Comparison of ENCODE assay signal across 39 mouse cellular contexts in genomic region chr6:55193171-55193570, GRCm38 (mm10). TPM values are rescaled to one million over a fixed set of nuclear protein-coding genes. Genes with fewer than 3 reads are reported as not detected.
"Had no signal": no experiment of that assay in that cellular context is flagged by ENCODE, and none has a peak within 500 bp of the region (broad histone marks: within the 10 kb centered on the region; RNA-seq: fewer than 3 reads in every experiment).

No protein-coding gene starts in this region.

- H3K4me3 ChIP-seq: limb, embryonic 10.5 days; limb, embryonic 12.5 days; limb, embryonic 13.5 days; limb, embryonic 15.5 days; liver, embryonic 13.5 days; liver, embryonic 15.5 days; lung, embryonic 15.5 days; megakaryocyte, embryonic 14.5 days; midbrain, embryonic 10.5 days; midbrain, embryonic 12.5 days; midbrain, embryonic 13.5 days; midbrain, embryonic 15.5 days; myocyte; neural tube, embryonic 12.5 days had no signal

- H3K36me3 ChIP-seq: limb, embryonic 10.5 days; limb, embryonic 12.5 days; limb, embryonic 13.5 days; limb, embryonic 15.5 days; liver, embryonic 13.5 days; liver, embryonic 15.5 days; lung, embryonic 15.5 days; midbrain, embryonic 10.5 days; midbrain, embryonic 12.5 days; midbrain, embryonic 13.5 days; midbrain, embryonic 15.5 days; neural tube, embryonic 12.5 days had no signal

- H3K27me3 ChIP-seq: limb, embryonic 12.5 days; limb, embryonic 13.5 days; limb, embryonic 15.5 days; liver, embryonic 13.5 days; liver, embryonic 15.5 days; lung, embryonic 15.5 days; midbrain, embryonic 12.5 days; midbrain, embryonic 13.5 days; midbrain, embryonic 15.5 days; neural tube, embryonic 12.5 days had no signal

- H3K4me2 ChIP-seq: limb, embryonic 12.5 days; limb, embryonic 13.5 days; limb, embryonic 15.5 days; liver, embryonic 11.5 days; liver, embryonic 13.5 days; liver, embryonic 15.5 days; lung, embryonic 14.5 days; lung, embryonic 15.5 days; midbrain, embryonic 11.5 days; midbrain, embryonic 12.5 days; midbrain, embryonic 13.5 days; midbrain, embryonic 15.5 days; neural tube, embryonic 12.5 days had no signal

- ATAC-seq: liver, postnatal 0 days; lung, postnatal 0 days; midbrain, embryonic 13.5 days; midbrain, embryonic 15.5 days; midbrain, embryonic 16.5 days had no signal

- H3K9me3 ChIP-seq: limb, embryonic 10.5 days; limb, embryonic 12.5 days; limb, embryonic 13.5 days; limb, embryonic 15.5 days; liver, embryonic 13.5 days; liver, embryonic 15.5 days; lung, embryonic 15.5 days; midbrain, embryonic 10.5 days; midbrain, embryonic 12.5 days; midbrain, embryonic 13.5 days; midbrain, embryonic 15.5 days had no signal

- DNase-seq: left cerebral cortex, postnatal 4 days; liver; liver, embryonic 13.5 days; liver, postnatal 0 days; lung, adult 18-20 months; lung, adult 2 months; lung, embryonic 14.5 days; lung, postnatal 10 days; lung, postnatal 14 days; lung, postnatal 36 days; lung, postnatal 4 days; midbrain, embryonic 14.5 days had no signal

- H3K9ac ChIP-seq: limb, embryonic 12.5 days; limb, embryonic 13.5 days; limb, embryonic 15.5 days; liver, embryonic 13.5 days; liver, embryonic 14.5 days; liver, embryonic 15.5 days; liver, postnatal 0 days; lung, embryonic 14.5 days; lung, embryonic 15.5 days; midbrain, embryonic 12.5 days; midbrain, embryonic 13.5 days; midbrain, embryonic 15.5 days; neural tube, embryonic 12.5 days had no signal

- H3K27ac ChIP-seq: limb, embryonic 10.5 days; limb, embryonic 12.5 days; limb, embryonic 13.5 days; limb, embryonic 15.5 days; liver, embryonic 13.5 days; liver, embryonic 14.5 days; liver, embryonic 15.5 days; lung, embryonic 15.5 days; macrophage; midbrain, embryonic 10.5 days; midbrain, embryonic 12.5 days; midbrain, embryonic 13.5 days; midbrain, embryonic 15.5 days; neural tube, embryonic 12.5 days had no signal

- H3K4me1 ChIP-seq: limb, embryonic 10.5 days; limb, embryonic 12.5 days; limb, embryonic 13.5 days; limb, embryonic 15.5 days; liver, embryonic 13.5 days; liver, embryonic 15.5 days; lung, embryonic 15.5 days; midbrain, embryonic 10.5 days; midbrain, embryonic 12.5 days; midbrain, embryonic 13.5 days; midbrain, embryonic 15.5 days; neural tube, embryonic 12.5 days had no signal

RNA-seq across cellular contexts. Expression of gene Mindy4, which starts 10.0 kb away (rescaled TPM):
- total RNA-seq: monocyte, adult 5-6 weeks had no signal

RNA-seq across cellular contexts. Expression of gene Inmt, which starts 18.3 kb away (rescaled TPM):
- total RNA-seq: left cerebral cortex, postnatal 10 days; left cerebral cortex, postnatal 14 days; left cerebral cortex, postnatal 4 days; megakaryocyte progenitor cell, adult 5-6 weeks; megakaryocyte, adult 5-6 weeks; megakaryocyte-erythroid progenitor cell, adult 5-6 weeks; midbrain, postnatal 0 days; monocyte, adult 5-6 weeks had no signal
- polyA plus RNA-seq: limb, embryonic 12.5 days; macrophage; midbrain, embryonic 12.5 days; midbrain, embryonic 13.5 days; midbrain, embryonic 14.5 days; midbrain, embryonic 15.5 days; midbrain, embryonic 16.5 days; midbrain, postnatal 0 days; myocyte; neural tube, embryonic 11.5 days; neural tube, embryonic 12.5 days had no signal
